Mouse (Mus musculus) megakaryocyte, embryonic 14.5 days (primary cell): ENCODE results near the gene Plod2. TPM values are rescaled to one million over a fixed set of nuclear protein-coding genes. Genes with fewer than 3 reads are reported as not detected.

Experiments used
- H3K27me3 ChIP-seq: replicated peaks from 2 replicates; pipeline ENCODE3; 2012; ENCODE audit warnings: inconsistent platforms
- H3K36me3 ChIP-seq: replicated peaks from 2 replicates; pipeline ENCODE3; 2012; ENCODE audit warnings: low read length, inconsistent platforms, mixed read lengths
- H3K4me1 ChIP-seq: 2 replicates; pipeline ENCODE4 v1.6.1; 2012; ENCODE audit warnings: inconsistent platforms
- H3K4me3 ChIP-seq: replicated peaks from 2 replicates; pipeline ENCODE3; 2012; ENCODE audit warnings: moderate library complexity, mild to moderate bottlenecking, inconsistent platforms
- H3K9me3 ChIP-seq: 2 replicates; pipeline ENCODE4 v1.6.1; 2012; ENCODE audit warnings: inconsistent platforms
- FLI1 ChIP-seq: IDR thresholded peaks from 2 replicates; pipeline ENCODE4 v1.6.1; 2012; ENCODE audit warnings: low read length, inconsistent platforms, mixed read lengths
- GATA1 ChIP-seq: IDR thresholded peaks from 3 replicates; pipeline ENCODE4 v1.6.1; 2012; ENCODE audit warnings: mixed read lengths, low read length, inconsistent platforms, borderline replicate concordance
- polyA plus RNA-seq: library from polyadenylated mRNA; stranded (reverse); fragments of >175 nt; gene quantifications from 2 replicates; pipeline ENCODE4 v1.2.3, GENCODE M21; 2012; ENCODE audit warnings: low replicate concordance; ENCODE audit not compliant: insufficient read depth

Plod2 gene
- polyA plus RNA-seq, 1 experiment = 1.6 TPM

DNA sequence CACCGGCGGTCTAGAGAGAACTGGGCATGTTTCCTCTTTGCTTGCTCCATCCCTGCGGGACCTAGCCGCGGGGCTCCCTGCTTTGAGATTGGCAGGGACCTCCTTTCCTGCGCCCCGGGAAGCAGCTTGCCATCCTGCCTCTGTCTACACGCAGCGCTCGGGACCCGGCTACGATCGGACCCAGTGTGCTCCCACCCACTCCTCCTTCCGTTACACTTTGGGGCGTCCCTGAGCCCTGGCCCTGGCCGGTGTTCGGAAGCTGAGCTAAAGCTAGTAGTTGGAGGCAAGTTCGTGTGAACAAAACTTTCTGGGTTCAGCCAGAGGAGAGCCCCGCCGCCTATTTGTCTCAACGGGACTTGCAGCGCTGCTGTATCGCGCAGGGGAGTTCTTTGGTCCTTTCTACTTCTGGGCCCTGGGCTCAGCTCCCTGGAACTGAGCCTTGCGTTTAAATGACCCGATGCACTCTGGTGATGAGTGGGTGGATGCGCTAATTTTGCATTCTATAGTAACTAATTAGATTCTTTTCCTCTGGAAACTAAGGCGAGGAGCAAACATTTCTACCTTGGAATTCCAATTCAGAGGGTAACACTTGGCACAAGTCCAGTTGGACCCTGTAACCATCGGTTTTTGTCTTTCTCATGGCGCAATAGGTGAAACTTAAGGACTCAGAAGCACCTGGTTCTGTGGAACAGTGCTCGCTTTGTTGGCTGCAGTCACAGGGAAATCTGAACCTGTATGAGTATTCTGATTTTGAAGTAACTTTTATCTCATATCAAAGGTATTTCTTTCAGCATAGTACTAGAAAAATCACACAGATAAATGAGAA is 781 bp downstream of the Plod2 start:
- H3K4me1 ChIP-seq = peaks cover 51% of the 10 kb centered on the region
- H3K9me3 ChIP-seq = no peaks in the 10 kb centered on the region
- H3K4me3 ChIP-seq = peak overlapping the region; percentile 97
- H3K36me3 ChIP-seq = peaks cover 19% of the 10 kb centered on the region
- no peak for TF ChIP-seq FLI1
- TF ChIP-seq GATA1 = no peak
- peaks cover 2% of the 10 kb centered on the region for H3K27me3 ChIP-seq

DNA sequence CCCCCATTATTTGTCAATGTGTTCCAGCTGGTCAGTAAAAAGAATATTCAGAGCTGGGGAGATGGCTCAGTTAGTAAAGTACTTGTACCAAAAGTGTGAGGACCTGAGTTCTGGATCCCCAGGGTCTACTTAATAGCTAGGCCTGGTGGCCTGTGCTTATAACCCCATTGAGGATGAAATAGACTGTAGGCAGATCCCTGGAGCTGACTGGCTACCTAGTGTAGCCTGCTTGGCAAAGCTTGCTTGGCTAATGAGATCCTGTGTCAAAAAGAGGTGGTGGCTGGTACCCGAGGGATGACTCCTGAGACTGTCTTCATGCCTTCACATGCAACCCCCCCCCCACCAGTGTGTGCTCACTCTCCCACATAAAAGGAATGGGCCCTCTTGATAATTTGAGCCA is 2.1 kb downstream of the Plod2 start:
- no peak for TF ChIP-seq GATA1
- no peak for TF ChIP-seq FLI1
- H3K4me3 ChIP-seq = no peak overlapping the region
- peaks cover 33% of the 10 kb centered on the region for H3K36me3 ChIP-seq
- no peaks in the 10 kb centered on the region for H3K9me3 ChIP-seq
- H3K27me3 ChIP-seq = peaks cover 2% of the 10 kb centered on the region
- peaks cover 43% of the 10 kb centered on the region for H3K4me1 ChIP-seq

GRCm38 (mm10) chr9:92545021-92545420 is 3.0 kb downstream of the Plod2 start:
- TF ChIP-seq FLI1 (no peak), GATA1 (no peak)
- Histone ChIP-seq H3K4me1 (peaks cover 42% of the 10 kb centered on the region), H3K9me3 (no peaks in the 10 kb centered on the region), H3K4me3 (no peak overlapping the region), H3K36me3 (peaks cover 36% of the 10 kb centered on the region), H3K27me3 (peaks cover 2% of the 10 kb centered on the region)

DNA sequence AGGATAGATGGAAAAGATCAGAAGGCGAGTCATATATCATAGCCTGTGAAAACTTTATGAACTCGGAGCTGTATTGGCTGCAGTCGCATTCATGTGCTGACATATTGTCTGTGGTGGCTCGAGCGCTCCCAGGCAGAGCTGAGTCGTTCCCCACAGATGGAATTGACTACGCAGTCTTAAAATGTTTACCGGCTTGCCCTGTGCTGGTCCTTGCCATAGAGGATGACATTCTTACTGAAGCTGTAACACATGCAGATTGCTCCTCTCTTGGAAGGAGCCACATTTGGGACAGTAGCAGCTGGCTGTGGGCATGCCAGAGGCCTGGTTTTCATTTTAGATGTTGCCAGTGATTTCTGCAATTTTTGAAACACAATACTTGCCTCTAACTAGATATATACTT is 4.4 kb downstream of the Plod2 start:
- Histone ChIP-seq H3K9me3 (no peaks in the 10 kb centered on the region), H3K4me3 (no peak overlapping the region), H3K4me1 (peaks cover 33% of the 10 kb centered on the region), H3K36me3 (peaks cover 38% of the 10 kb centered on the region), H3K27me3 (peaks cover 2% of the 10 kb centered on the region)
- TF ChIP-seq GATA1 (no peak), FLI1 (no peak)

DNA sequence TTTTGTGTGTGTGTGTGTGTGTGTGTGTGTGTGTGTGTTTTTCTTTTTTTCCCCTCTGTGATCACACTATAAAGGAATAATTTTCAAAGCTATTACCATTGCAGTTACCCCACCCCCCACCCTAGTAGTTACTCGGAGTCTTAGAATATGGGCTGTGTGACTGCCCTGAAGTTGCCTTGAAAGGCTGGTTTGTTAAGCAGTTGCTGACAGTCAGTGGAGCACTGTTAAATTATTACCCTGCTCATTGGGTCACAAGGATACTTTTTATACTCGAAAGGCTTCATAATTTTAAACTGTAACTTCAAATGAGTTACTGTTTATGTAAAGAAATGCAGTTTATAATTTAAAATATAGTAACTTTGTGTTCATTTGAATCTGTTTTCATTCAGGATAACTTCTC is 5.1 kb downstream of the Plod2 start:
- TF ChIP-seq GATA1 (no peak), FLI1 (no peak)
- Histone ChIP-seq H3K9me3 (no peaks in the 10 kb centered on the region), H3K36me3 (peaks cover 38% of the 10 kb centered on the region), H3K4me3 (no peak overlapping the region), H3K27me3 (peaks cover 2% of the 10 kb centered on the region), H3K4me1 (peaks cover 28% of the 10 kb centered on the region)

- peaks cover 38% of the 10 kb centered on the region for H3K36me3 ChIP-seq
- no peak for TF ChIP-seq FLI1
- no peak for TF ChIP-seq GATA1
- H3K27me3 ChIP-seq = no peaks in the 10 kb centered on the region
- no peak overlapping the region for H3K4me3 ChIP-seq
- no peaks in the 10 kb centered on the region for H3K9me3 ChIP-seq
- H3K4me1 ChIP-seq = peaks cover 24% of the 10 kb centered on the region
Observed at GRCm38 (mm10) chr9:92547821-92548220, 5.8 kb downstream of the Plod2 start.

DNA sequence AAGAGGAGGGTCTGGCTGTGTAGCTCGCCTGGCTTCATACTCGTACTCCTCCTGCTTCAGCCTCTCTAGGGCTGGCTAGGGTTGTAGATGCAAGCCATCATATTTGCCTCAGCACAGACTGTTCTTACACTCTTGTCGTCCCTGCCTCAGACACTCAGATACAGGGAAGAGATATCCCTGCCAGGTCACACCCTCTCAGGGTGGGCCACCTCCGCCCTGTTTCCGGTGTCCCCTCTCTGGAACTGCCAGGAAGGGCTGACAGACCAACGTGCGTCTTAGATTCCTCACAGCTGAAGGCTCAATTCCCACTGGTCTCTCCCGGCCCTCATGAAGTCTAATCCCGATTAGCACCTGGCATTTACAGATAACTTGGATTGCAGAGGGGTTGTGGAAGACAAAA is 6.6 kb downstream of the Plod2 start:
- Histone ChIP-seq H3K36me3 (peaks cover 38% of the 10 kb centered on the region), H3K4me3 (no peak overlapping the region), H3K9me3 (no peaks in the 10 kb centered on the region), H3K27me3 (no peaks in the 10 kb centered on the region), H3K4me1 (peaks cover 22% of the 10 kb centered on the region; the same call in 1 of the 2 replicates)
- TF ChIP-seq GATA1 = no peak
- TF ChIP-seq FLI1 = no peak

DNA sequence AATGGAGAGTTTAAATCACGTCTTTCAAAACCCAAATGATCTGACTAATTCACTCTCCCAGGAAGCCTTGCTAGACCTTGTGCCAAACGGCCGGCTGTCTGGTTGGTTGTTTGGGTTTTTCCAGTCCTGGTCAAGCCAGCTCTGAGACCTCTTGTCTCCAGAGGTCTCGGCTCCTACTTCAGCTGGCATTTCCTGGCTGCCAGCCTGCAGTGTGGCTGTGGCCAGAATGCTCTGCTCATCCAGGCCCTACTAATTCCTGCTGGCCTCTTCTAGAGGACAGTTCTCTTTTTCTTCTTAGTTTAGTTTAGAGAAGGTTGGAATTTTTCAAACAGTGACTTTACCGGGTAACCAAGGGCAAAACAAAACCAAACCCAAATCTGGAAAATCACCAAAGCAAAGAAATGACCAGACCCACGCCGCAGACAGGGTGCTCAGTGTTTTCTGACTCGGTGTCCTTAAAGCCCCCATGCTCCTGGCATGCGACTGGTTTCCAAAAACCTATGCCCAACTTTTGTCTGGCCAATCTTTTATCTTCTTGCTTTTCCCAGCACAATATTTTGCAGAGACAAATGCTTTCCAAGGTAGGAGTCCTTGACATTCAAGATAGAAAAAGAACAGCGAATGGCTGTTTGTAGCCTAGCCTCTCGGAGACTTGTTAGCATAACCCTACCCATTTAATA is 7.9 kb downstream of the Plod2 start:
- TF ChIP-seq GATA1 = no peak
- TF ChIP-seq FLI1 = no peak
- Histone ChIP-seq H3K9me3 (no peaks in the 10 kb centered on the region), H3K36me3 (peaks cover 38% of the 10 kb centered on the region), H3K4me3 (no peak overlapping the region), H3K4me1 (peaks cover 16% of the 10 kb centered on the region; the same call in 1 of the 2 replicates), H3K27me3 (no peaks in the 10 kb centered on the region)

- H3K9me3 ChIP-seq = no peaks in the 10 kb centered on the region
- peaks cover 16% of the 10 kb centered on the region; the same call in 1 of the 2 replicates for H3K4me1 ChIP-seq
- no peak for TF ChIP-seq FLI1
- TF ChIP-seq GATA1 = no peak
- no peaks in the 10 kb centered on the region for H3K27me3 ChIP-seq
- peaks cover 32% of the 10 kb centered on the region for H3K36me3 ChIP-seq
- no peak overlapping the region for H3K4me3 ChIP-seq
Observed at GRCm38 (mm10) chr9:92550981-92551380, 9.0 kb downstream of the Plod2 start.

DNA sequence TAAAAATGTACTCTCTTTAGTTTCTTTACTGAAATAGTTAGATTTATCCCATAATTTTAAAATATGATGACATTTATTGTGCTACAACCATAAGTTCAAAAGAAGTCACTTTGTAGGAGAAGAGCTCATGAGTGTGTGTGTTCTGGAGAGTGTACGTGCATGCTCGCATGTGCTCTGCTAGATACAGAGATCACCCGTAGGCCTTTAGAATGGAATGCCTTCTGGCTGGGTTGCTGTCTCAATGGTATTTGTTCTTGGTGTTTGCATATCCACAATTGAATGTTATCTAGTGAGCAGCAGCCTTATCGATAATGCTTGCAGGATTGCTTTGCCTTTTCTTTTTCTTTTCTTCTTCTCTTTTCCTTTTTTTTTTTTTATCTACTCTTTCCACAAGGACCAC is 9.6 kb downstream of the Plod2 start:
- Histone ChIP-seq H3K4me3 (no peak overlapping the region), H3K4me1 (peaks cover 10% of the 10 kb centered on the region; the same call in 1 of the 2 replicates), H3K27me3 (no peaks in the 10 kb centered on the region), H3K9me3 (no peaks in the 10 kb centered on the region), H3K36me3 (peaks cover 27% of the 10 kb centered on the region)
- TF ChIP-seq FLI1 = no peak
- TF ChIP-seq GATA1 = no peak
